Mouse (Mus musculus): Measurements from ENCODE around the gene Tmed2. TPM values are rescaled to one million over a fixed set of nuclear protein-coding genes. Genes with fewer than 3 reads are reported as not detected.
"Not testable (repeated sequence)": the region's sequence is repeated elsewhere in the genome, so short reads cannot be mapped to it uniquely, and the experiment has no call there.

The Tmed2 gene
- total RNA-seq (2017) = 574 to 1,047 TPM (median 1,041 TPM) in 3 replicates

DNA sequence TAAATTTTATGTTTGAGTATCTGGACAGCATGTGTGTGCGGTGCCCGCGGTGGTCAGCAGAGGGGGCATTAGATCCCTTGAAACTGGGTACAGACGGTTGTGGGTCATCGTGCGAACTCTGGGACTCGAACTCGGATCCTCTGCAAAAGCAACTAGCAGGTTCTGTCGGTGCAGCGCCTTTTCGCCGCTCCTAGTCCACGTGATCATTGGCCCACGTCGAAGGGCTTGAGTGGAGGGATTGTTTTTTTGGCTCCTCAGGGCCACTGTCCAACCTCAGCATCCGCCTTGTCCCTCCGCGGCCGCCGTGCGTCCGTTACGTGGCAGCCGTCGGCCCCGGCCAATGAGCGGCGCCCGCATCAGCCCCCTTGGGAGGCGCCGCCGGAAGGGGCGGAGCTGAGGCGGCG, at the start of gene Tmed2:
Gene Tmed2 (plus strand): TSS at position 313 of the 404 bp plus-strand sequence.
- peak; percentile 95 for ATAC-seq (replicated peaks; ENCODE audit: insufficient number of reproducible peaks, low FRiP score, low TSS enrichment, poor library complexity, severe bottlenecking)

DNA sequence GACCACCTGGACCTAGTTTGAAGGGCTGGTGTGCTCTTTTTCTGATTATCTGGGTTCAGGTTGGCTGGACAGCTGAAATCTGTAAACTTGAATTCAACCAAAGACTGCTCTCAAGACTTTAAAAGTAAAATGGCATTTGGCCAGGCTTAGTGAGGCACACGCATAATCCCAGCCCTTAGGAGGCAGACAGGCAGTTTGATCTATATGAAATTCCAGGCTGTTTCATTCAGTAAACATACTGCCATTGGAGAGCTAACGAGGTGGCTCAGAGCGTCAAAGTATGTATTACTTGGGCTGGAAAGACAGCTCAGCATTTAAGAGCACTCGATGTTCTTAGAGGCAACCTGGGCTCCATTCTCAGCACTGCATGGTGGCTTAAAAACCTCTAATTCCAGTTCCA, 48.8 kb upstream of the Tmed2 start:
- ATAC-seq (replicated peaks; ENCODE audit: insufficient number of reproducible peaks, low FRiP score, low TSS enrichment, poor library complexity, severe bottlenecking) = no peak

DNA sequence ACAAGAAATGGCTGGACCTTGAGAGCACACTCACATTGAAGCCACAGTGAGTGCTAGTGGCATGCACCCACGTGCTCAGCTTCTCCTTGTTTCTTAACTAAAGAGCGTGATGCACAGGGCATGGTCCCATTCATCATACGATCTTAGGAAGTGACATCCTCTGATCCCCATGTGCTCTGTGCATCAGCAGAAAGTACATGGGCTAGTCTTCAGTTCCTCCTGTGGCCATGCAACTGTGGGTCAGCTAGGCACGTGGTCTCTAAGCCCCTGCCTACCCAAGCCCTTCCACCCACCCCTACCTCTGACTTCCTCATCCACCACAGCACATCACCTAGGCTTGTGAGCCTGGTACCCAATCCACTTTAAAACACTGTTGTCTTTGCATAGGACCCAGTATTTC, 47.9 kb upstream of the Tmed2 start:
- peak; percentile 60 for ATAC-seq (replicated peaks; ENCODE audit: insufficient number of reproducible peaks, low FRiP score, low TSS enrichment, poor library complexity, severe bottlenecking)

DNA sequence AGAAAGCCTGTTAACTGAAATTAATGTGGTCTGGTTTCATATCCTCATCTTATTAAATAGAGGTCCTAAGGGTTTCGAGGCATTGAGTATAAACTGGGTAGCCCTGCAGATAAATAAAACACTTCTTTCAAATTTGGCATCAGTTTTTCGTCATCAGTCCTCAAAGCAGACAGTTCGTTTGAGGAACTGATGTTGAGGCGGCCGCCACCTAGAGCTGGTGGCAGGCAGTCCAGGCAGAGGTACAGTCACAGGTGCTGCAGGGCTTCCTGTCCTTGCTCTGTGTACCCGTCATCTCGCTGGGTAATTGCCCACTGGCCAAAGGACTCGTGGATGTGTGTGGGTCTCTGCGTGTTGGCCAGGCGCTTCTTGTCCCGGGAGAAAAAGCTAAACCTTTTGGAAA, 47.0 kb upstream of the Tmed2 start:
- ATAC-seq (replicated peaks; ENCODE audit: insufficient number of reproducible peaks, low FRiP score, low TSS enrichment, poor library complexity, severe bottlenecking) = peak; percentile 54

DNA sequence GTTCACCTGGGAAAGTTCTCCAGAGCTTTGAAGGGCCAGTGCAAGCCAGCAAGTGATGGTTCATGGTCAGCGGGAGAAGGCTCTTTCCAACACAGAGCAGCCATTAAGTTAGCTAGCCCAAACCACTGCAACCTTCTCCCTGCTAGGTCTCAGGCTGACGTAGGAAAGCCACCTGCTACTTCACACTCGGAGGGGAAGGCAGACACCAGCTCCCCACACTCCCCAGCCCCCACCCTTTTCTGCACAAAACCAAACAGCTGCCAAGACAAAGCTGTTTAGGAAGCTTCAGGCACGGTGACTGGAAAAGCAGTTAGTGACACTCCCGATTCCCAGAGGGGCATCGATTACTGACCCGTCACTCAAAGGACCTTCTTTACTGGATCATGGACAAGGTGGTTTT, 44.9 kb upstream of the Tmed2 start:
- no peak for ATAC-seq (replicated peaks; ENCODE audit: insufficient number of reproducible peaks, low FRiP score, low TSS enrichment, poor library complexity, severe bottlenecking)

DNA sequence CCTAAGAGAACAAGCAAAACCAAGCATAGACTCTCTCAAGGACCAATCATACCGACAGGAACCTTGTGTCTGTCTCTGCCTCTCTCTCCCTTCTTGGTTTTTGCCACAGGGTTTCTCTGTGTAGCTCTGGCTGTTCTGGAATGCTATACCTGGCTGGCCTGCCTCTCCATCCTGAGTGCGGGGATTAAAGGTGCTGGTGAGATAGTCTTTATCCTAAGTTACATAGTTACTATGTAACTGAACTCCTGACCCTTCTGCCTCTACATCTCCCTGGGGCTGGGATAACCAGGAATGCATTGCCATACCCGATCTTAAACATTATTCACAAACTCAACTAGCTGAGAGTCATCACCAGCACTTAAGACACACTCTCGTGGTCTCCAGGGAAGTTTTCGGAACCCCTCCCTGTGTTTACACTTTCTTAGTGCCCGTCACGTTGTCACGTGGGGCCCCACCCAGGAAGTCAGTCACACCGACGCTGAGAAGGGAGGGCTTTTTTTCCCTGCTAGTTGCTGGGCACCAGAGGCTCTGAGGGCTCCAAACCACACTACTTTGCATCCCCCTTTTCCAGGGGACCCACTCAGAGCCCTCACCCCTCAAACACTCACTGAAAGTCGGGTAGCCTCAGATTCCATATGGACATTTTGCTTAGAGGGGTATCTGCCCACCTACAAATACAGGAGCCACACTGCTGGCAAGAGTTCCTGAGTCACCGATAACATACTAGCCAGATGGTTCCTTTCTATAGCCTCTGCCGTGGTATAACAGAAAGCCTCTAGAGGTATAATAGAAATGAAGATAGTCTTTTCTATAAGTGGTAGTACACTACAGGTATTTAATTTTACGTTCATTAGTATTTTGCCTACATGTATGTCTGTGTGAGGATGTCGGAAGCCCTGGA, 43.6 kb upstream of the Tmed2 start:
- ATAC-seq (replicated peaks; ENCODE audit: insufficient number of reproducible peaks, low FRiP score, low TSS enrichment, poor library complexity, severe bottlenecking) = peak; percentile 63

DNA sequence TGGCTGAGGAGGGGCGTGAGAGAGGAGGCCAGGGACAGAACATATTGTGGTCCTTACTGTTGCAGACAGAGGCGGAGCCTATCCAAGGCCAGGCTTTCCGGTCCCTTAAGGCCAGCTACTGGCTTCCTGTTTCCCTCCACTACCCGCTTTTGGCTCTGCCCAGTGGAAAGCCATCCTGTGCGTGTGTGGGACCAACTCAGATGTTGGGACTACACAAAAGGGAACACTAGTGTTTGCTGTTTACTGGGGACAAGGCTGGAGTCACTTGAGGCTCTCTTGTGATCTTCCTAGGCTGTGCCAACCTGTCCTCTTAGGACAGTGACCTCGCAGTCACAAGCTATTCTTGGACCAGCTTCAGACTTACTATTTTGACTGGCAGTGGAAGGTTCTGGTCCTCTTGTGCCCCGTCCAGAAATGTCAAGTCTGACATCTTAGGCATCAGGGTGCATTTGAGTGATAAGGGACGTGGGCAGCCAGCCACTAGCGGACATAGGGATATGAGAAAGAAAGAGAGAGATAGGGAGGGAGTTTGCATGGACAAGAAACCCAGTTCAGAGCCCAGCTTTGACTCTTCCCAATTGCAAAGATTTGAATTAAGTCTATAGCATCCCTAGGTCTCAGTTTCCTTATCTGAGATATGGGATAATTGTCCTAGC, 42.1 kb upstream of the Tmed2 start:
- ATAC-seq (replicated peaks; ENCODE audit: insufficient number of reproducible peaks, low FRiP score, low TSS enrichment, poor library complexity, severe bottlenecking) = peak; percentile 72

DNA sequence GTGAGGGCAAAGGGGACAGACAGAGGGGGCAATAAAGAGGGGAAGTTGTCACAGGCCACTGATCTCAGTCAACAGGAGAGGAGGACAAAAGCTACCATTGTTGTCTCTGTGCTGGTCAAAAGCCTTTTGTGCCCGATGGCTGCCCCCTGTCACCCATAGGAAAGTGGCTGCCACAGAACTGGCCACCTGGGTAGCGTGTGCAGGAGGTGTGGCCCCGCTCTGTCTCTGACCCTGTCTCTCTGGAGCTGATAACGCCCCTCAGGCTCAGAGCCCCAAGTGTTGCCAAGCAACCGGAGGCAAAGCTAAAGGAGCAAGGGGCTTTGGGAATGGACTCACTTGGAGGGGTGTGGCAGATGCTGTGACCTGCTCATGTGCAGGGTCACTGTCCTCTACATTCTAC, 41.5 kb upstream of the Tmed2 start:
- ATAC-seq (replicated peaks; ENCODE audit: insufficient number of reproducible peaks, low FRiP score, low TSS enrichment, poor library complexity, severe bottlenecking) = no peak

DNA sequence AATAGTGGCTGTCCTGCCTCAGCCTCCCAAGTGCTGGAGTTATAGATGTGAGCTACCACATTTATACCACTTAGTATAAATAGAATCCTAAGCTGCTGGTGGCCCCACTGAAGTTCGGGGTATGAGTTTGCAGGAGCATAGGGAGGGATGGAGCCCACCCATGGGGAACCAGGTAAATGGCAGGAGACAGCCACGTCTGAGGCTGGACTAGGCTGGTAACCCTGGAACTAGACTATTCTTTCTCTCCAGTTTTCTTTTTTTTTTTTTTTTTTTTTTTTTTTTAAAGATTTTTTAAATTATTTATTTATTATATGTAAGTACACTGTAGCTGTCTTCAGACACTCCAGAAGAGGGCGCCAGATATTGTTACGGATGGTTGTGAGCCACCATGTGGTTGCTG, 40.5 kb upstream of the Tmed2 start:
- not testable (repeated sequence) for ATAC-seq (replicated peaks; ENCODE audit: insufficient number of reproducible peaks, low FRiP score, low TSS enrichment, poor library complexity, severe bottlenecking)

DNA sequence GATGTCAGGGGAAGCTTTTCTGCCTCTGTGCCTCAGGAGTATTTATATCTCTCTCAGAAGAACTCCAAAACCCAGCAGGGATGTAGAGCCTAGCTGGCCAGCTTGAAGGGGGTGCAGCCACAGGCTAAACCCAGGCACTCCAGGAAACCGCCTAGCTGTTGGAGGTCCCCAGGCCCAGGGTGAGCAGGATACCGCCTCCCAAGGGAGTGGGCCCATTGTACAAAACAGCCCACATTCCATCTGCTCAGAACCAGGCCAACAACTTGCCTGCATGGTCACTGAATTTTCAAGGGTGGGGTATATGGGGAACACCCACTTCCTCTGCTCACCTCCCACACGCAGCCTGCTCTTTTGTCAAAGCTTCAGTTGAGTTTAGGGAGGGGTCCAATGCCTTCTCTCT, 39.9 kb upstream of the Tmed2 start:
- no peak for ATAC-seq (replicated peaks; ENCODE audit: insufficient number of reproducible peaks, low FRiP score, low TSS enrichment, poor library complexity, severe bottlenecking)

DNA sequence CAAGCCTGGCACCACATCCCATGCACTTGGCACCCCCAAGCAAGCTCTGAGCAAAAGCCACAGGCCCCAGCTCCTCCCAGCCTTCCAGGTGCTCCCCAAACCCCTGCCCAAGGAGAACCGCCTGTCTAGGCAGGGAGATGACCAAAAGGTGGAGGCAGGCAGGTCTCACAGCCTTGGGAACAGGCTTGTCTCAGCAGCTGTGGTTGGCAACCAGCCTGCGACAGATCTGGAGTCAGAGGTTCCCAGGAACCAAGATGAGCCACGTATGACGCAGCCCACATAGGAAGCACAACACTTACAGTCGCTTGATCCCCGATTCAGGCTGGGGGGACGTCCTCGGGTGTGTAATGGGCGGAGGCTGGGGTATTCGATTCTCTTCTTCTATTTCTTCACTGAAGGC, 39.0 kb upstream of the Tmed2 start:
- no peak for ATAC-seq (replicated peaks; ENCODE audit: insufficient number of reproducible peaks, low FRiP score, low TSS enrichment, poor library complexity, severe bottlenecking)

DNA sequence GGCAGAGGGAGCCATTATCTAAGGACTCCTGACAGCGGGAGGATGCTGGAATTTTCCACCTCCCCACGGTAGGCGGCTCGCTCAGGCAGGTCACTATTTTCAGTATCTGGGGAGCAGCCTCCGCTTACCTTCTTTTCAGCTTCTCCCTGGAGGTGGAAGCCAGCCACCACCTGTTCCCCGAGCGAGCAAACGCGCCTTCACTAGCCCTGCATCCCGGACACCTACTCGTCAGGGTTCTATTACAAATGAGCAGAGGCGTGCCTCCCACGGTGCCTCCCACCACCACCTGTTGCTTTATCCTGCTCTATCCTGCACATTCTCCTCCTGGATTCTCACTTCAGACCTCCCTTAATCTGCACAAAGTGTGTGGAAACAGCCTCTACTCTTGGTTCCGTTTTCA, 36.8 kb upstream of the Tmed2 start:
- no peak for ATAC-seq (replicated peaks; ENCODE audit: insufficient number of reproducible peaks, low FRiP score, low TSS enrichment, poor library complexity, severe bottlenecking)

DNA sequence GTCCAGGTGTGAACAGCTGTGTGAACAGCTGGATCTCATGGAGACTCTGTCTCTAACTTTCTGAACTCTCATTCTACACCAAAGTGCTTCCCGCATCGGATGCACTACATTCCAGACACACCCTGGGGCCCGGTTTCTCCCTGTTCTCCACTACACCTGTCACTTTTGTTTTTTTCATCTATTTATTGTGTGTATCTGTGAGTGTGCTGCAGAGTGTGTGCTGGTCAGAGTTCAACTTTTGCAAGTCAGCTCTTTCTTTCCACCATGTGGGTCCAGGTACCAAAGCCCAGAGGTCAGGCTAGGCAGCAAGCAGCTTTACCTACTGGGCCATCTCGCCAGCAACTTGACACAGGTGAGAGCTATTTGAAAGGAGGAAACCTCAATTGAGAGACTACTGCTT, 35.3 kb upstream of the Tmed2 start:
- ATAC-seq (replicated peaks; ENCODE audit: insufficient number of reproducible peaks, low FRiP score, low TSS enrichment, poor library complexity, severe bottlenecking) = no peak

DNA sequence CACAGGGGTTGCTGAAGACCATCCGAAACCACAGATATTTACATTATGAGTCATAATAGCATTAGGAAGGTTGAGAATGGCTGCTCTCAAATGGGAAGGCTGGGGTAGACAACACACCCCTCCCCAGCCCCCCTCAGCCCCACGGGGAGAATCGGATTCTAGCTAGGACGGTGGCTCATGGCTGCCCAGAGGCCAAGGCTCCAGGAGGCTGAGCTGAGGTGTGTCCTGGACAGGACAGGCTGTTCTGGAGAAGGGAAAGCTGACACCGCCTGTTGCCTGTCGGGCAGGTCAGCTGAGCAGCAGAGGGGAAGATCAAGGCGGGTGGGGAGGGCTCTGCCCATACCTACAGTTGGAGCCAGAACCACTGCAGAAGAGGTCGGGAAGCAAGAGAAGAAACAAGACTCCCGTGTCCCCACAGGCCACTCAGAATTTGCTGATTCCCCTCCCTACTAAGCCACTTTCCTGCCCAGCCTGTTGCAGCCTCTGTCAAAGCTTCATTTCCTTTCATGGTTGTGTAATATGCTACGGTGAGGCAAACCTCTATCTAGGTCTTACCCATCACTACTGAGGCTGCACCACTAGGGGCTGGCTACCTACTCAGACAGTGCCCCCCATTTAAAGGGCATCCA, 33.6 kb upstream of the Tmed2 start:
- ATAC-seq (replicated peaks; ENCODE audit: insufficient number of reproducible peaks, low FRiP score, low TSS enrichment, poor library complexity, severe bottlenecking) = peak; percentile 27; the same call in 1 of the 2 replicates

DNA sequence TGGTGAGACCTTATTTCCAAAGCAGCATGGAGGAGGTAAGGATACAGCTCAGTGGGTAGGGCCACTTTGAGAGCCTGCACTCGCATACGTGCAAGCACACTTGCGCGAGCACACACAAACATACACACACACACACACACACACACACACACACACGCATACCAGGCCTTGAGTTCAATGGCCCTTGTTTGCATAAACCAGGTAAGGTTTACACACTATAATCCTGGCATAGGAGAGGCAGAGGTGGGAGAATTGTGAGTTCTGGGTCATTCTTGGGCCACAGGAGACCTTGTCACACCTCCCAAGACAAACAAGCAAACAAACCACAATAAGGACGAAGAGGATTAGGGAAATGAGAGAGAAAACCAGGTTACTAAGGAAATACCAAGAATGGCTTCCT, 31.3 kb upstream of the Tmed2 start:
- ATAC-seq (replicated peaks; ENCODE audit: insufficient number of reproducible peaks, low FRiP score, low TSS enrichment, poor library complexity, severe bottlenecking) = no peak

DNA sequence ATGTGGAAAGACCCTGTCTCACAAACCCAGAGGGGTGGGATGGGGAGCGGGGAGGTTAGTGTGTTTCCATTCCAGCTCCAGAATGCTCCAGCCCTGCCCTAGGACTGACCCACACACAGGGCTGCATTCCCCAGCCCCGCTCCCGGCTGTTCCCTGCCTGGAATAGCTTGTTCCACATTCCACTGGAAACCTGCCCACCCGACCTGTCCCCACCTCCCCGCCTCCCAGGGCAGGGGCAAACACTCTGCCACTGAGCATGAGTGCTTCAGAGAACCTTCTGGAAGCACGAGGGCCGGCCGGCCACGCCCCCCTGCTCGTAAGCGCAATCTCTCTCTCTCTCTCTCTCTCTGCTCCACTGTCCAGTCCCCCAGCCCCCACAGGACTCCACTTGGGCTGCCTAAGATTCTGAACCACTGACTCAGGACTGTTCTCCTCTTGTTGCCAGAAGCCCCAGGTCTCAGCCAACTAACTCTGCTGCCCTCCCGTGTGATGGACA, 30.7 kb upstream of the Tmed2 start:
- no peak; the same call in 1 of the 2 replicates for ATAC-seq (replicated peaks; ENCODE audit: insufficient number of reproducible peaks, low FRiP score, low TSS enrichment, poor library complexity, severe bottlenecking)

DNA sequence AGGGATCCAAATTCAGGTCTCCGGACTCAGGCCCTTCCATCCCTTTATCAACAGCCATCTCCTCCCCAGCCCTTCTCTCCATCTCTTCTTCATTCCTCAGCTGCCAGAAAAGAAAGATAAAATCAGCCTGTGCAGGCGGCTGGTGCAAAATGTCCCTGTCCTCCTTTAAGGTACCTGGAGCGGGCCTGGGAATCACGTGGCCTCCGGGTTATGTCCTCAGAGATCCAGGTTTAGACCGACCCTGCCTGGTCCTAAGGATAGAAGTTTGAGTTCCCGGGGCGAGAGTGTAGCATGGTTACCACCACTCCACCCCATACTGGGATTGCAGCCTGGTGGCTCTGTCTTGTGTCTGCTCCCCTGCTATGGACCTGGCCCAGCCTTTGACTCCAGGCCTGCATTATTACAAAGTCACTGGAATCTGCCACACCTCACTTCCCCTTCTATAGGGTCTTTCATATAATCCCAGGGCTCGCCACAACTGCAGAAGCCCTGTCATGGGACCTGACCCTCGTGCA, 29.9 kb upstream of the Tmed2 start:
- no peak for ATAC-seq (replicated peaks; ENCODE audit: insufficient number of reproducible peaks, low FRiP score, low TSS enrichment, poor library complexity, severe bottlenecking)

DNA sequence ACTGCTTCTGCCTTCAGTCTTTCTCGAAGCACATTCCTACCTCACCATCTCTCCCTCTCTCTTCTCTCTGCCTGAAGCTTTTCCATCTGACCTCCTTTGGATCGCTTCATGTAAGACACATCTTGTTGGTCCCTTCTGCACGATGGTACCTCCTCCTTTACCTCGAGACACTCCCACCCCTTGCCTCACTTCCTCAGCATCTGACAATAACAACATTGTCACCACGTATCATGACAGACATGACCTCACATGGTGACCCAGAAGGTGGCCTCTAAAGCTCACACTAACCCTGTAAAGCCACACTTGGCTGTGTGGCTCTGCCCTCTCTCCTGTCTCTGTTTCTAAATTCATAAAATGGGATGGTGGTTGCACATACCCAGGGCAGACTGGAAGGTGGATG, 24.7 kb upstream of the Tmed2 start:
- no peak for ATAC-seq (replicated peaks; ENCODE audit: insufficient number of reproducible peaks, low FRiP score, low TSS enrichment, poor library complexity, severe bottlenecking)

DNA sequence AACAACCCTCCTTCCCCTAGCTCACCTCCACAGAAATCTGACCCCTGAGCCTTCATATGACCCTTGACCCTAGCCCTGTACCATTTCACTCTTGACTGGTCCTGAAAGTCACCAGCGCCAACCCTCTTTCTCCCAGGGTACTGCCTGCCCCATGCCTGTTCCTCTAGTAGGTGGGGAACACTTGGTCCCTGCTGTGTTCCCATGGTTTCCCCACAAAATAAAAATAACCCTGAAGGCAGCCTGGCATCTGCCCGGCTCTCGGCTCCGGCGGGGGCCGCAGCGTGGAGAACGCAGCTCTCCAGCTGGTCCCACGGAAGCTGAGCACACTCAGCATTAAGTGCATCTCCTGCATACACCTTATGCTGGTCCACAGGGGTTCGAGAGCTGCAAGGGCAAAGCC, 21.8 kb upstream of the Tmed2 start:
- ATAC-seq (replicated peaks; ENCODE audit: insufficient number of reproducible peaks, low FRiP score, low TSS enrichment, poor library complexity, severe bottlenecking) = no peak
